Mouse (Mus musculus): ENCODE data around the gene Olfr767. TPM values are rescaled to one million over a fixed set of nuclear protein-coding genes. Genes with fewer than 3 reads are reported as not detected.
"Not testable (repeated sequence)": the region's sequence is repeated elsewhere in the genome, so short reads cannot be mapped to it uniquely, and the experiment has no call there.

Olfr767 gene
- total and polyA plus RNA-seq, 3 experiments, result not detected

DNA sequence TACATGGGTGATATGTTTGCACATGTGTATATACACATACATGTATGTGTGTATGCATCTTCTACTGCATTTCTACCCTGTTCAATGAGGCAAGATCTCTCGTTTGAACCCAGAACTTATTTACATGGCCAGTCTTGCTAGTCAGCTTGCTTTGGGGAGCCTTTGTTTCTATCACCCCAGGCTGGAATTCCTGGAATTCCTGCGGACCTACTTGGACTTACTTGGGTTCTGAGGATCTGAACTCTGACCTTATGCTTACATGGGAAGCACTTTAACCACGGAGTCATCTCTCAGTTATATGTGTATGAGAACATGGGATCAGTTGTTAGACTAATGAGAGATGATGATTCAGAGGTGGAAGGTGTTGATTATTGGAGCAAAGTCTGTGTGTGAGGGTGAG is 18.5 kb upstream of the Olfr767 start:
- H3K79me2 ChIP-seq (ENCODE audit: control insufficient read depth, insufficient read depth, low read length, poor library complexity), result no peaks in the 10 kb centered on the region
- H3K4me1 ChIP-seq (ENCODE audit: control insufficient read depth in 1 of 2, insufficient read depth in 2 of 2, low read length in 2 of 2), result no peaks in the 10 kb centered on the region
- H3K9me3 ChIP-seq (replicated peaks; ENCODE audit: insufficient read depth, low read length), result no peaks in the 10 kb centered on the region
- H3K4me3 ChIP-seq (ENCODE audit: control insufficient read depth in 1 of 2, insufficient read depth in 1 of 2, low read depth in 2 of 2, low read length in 2 of 2), result no peak overlapping the region
- H3K27me3 ChIP-seq (ENCODE audit: control insufficient read depth in 1 of 2, insufficient read depth in 2 of 2, low read length in 2 of 2), result no peaks in the 10 kb centered on the region
- no peak for DNase-seq (ENCODE audit: low read depth, low spot score)
- TF ChIP-seq JUND (IDR thresholded peaks at IDR 0.05; ENCODE audit: low read depth, low read length), result no peak
- no peak for TF ChIP-seq NELFE (IDR thresholded peaks at IDR 0.05; ENCODE audit: low read depth, low read length)
- TF ChIP-seq MAFK (IDR thresholded peaks at IDR 0.05; ENCODE audit: borderline replicate concordance, low read depth, low read length), result no peak
- no peak for TF ChIP-seq RCOR1 (IDR thresholded peaks at IDR 0.05; ENCODE audit: low read depth, low read length)
- H3K36me3 ChIP-seq (ENCODE audit: control insufficient read depth in 1 of 2, insufficient read depth in 2 of 2, low read length in 2 of 2), result no peaks in the 10 kb centered on the region
- no peak overlapping the region for H3K9ac ChIP-seq (ENCODE audit: control insufficient read depth, low read depth, low read length, poor library complexity, severe bottlenecking)
- no peak overlapping the region for H3K27ac ChIP-seq (ENCODE audit: control insufficient read depth, low read depth, low read length)

DNA sequence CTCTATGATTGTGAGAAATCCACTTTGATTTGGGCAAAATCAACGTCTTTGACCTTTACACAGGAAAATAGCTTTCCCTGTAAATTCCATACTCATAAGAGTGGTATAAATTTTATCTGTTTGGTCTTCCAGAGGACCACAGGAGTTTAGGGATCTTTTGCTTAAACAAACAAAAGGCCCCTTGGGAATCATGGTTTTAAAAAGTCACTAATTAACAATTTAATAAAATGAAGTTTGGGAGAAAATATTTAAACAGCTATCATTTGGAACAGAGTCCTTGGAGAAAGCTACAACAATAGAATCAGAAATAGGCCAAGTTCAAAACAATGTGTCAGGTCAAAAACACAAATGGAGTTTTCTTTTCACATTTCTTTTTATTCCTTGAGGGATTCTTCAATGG is 16.6 kb upstream of the Olfr767 start, which contains the start of gene Olfr768:
Olfr768 (minus strand) TSS at position 101 of the 400 bp plus-strand sequence.
- Histone ChIP-seq H3K27me3 (ENCODE audit: control insufficient read depth in 1 of 2, insufficient read depth in 2 of 2, low read length in 2 of 2) (no peaks in the 10 kb centered on the region), H3K9me3 (replicated peaks; ENCODE audit: insufficient read depth, low read length) (no peaks in the 10 kb centered on the region), H3K27ac (ENCODE audit: control insufficient read depth, low read depth, low read length) (no peak within 1 kb of the TSS), H3K4me1 (ENCODE audit: control insufficient read depth in 1 of 2, insufficient read depth in 2 of 2, low read length in 2 of 2) (no peaks in the 10 kb centered on the region), H3K9ac (ENCODE audit: control insufficient read depth, low read depth, low read length, poor library complexity, severe bottlenecking) (no peak within 1 kb of the TSS), H3K36me3 (ENCODE audit: control insufficient read depth in 1 of 2, insufficient read depth in 2 of 2, low read length in 2 of 2) (no peaks in the 10 kb centered on the region), H3K79me2 (ENCODE audit: control insufficient read depth, insufficient read depth, low read length, poor library complexity) (no peaks in the 10 kb centered on the region), H3K4me3 (ENCODE audit: control insufficient read depth in 1 of 2, insufficient read depth in 1 of 2, low read depth in 2 of 2, low read length in 2 of 2) (no peak within 1 kb of the TSS)
- DNase-seq (ENCODE audit: low read depth, low spot score), result no peak
- no peak for TF ChIP-seq NELFE (IDR thresholded peaks at IDR 0.05; ENCODE audit: low read depth, low read length)

DNA sequence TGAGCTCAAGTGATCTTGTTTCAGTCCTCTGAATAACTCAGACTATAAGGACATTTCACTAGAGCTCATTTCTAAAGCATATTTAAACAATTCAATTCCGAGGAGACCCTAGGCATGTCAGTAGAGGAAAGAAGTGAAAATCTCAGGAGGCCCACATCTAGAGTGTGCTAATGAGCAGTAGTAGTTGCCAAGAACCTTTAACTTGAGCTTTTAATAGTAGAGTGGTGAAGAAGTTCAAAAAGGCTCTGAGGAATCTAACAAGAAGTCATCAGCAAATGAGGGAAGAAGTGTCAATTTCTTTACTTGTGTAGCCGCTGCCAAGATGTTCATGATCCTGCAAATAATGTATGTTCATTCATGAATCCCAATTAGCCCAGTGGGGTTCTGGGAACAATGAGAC is 13.8 kb downstream of the Olfr767 start, which contains the start of gene Olfr766-ps1:
Olfr766-ps1 (minus strand) TSS at position 101 of the 400 bp plus-strand sequence.
- no peaks in the 10 kb centered on the region for H3K36me3 ChIP-seq (ENCODE audit: control insufficient read depth in 1 of 2, insufficient read depth in 2 of 2, low read length in 2 of 2)
- H3K27me3 ChIP-seq (ENCODE audit: control insufficient read depth in 1 of 2, insufficient read depth in 2 of 2, low read length in 2 of 2), result no peaks in the 10 kb centered on the region
- H3K9ac ChIP-seq (ENCODE audit: control insufficient read depth, low read depth, low read length, poor library complexity, severe bottlenecking), result no peak within 1 kb of the TSS
- no peak for TF ChIP-seq POLR2AphosphoS5 (IDR thresholded peaks at IDR 0.05; ENCODE audit: borderline replicate concordance, low read depth, low read length)
- no peak for TF ChIP-seq MYB (IDR thresholded peaks at IDR 0.05; ENCODE audit: low read depth, low read length)
- no peak for TF ChIP-seq TBP (IDR thresholded peaks at IDR 0.05; ENCODE audit: low read depth, low read length)
- no peak for TF ChIP-seq ZNF384 (IDR thresholded peaks at IDR 0.05; ENCODE audit: low read depth, low read length)
- no peak for TF ChIP-seq BHLHE40 (IDR thresholded peaks at IDR 0.05; ENCODE audit: borderline replicate concordance, low read depth, low read length)
- no peak for TF ChIP-seq GABPA (IDR thresholded peaks at IDR 0.05; ENCODE audit: low read depth, low read length)
- no peak for TF ChIP-seq RCOR1 (IDR thresholded peaks at IDR 0.05; ENCODE audit: low read depth, low read length)
- no peak within 1 kb of the TSS for H3K4me3 ChIP-seq (ENCODE audit: control insufficient read depth in 1 of 2, insufficient read depth in 1 of 2, low read depth in 2 of 2, low read length in 2 of 2)
- H3K4me1 ChIP-seq (ENCODE audit: control insufficient read depth in 1 of 2, insufficient read depth in 2 of 2, low read length in 2 of 2), result no peaks in the 10 kb centered on the region
- H3K79me2 ChIP-seq (ENCODE audit: control insufficient read depth, insufficient read depth, low read length, poor library complexity), result no peaks in the 10 kb centered on the region
- DNase-seq (ENCODE audit: low read depth, low spot score), result no peak
- no peak within 1 kb of the TSS for H3K27ac ChIP-seq (ENCODE audit: control insufficient read depth, low read depth, low read length)
- no peaks in the 10 kb centered on the region for H3K9me3 ChIP-seq (replicated peaks; ENCODE audit: insufficient read depth, low read length)

DNA sequence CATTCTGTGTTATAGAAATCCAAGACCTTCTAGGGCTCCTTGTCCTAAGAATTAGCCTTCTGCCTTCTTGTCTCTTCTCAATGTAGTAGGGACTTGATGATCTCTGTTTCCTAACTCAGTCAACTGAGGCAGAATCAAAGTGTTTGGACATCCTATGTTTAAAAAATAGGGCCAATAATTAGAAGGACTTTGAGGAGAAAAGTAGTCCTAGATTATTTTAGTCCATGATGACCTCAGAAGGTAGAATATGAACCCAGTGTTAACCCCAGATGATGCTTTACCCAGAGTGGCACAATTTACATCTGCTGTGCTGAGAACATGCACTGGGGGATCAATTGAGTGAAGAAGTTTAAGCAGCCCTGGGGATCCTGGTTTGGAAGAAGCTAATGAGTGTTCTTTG is 32.8 kb downstream of the Olfr767 start, which contains the start of gene Olfr765:
Olfr765 (minus strand) TSS at position 101 of the 400 bp plus-strand sequence.
- H3K36me3 ChIP-seq (ENCODE audit: control insufficient read depth in 1 of 2, insufficient read depth in 2 of 2, low read length in 2 of 2); H3K27me3 ChIP-seq (ENCODE audit: control insufficient read depth in 1 of 2, insufficient read depth in 2 of 2, low read length in 2 of 2); H3K9me3 ChIP-seq (replicated peaks; ENCODE audit: insufficient read depth, low read length); H3K4me3 ChIP-seq (ENCODE audit: control insufficient read depth in 1 of 2, insufficient read depth in 1 of 2, low read depth in 2 of 2, low read length in 2 of 2); H3K27ac ChIP-seq (ENCODE audit: control insufficient read depth, low read depth, low read length); H3K79me2 ChIP-seq (ENCODE audit: control insufficient read depth, insufficient read depth, low read length, poor library complexity); H3K9ac ChIP-seq (ENCODE audit: control insufficient read depth, low read depth, low read length, poor library complexity, severe bottlenecking); H3K4me1 ChIP-seq (ENCODE audit: control insufficient read depth in 1 of 2, insufficient read depth in 2 of 2, low read length in 2 of 2); DNase-seq (ENCODE audit: low read depth, low spot score): not testable (repeated sequence)

Data from MEL (cell line).